Mouse (Mus musculus) layer of hippocampus, adult 2 months (tissue): ENCODE measurements around the gene Olfr510. TPM values are rescaled to one million over a fixed set of nuclear protein-coding genes. Genes with fewer than 3 reads are reported as not detected.
"Not testable (repeated sequence)": the region's sequence is repeated elsewhere in the genome, so short reads cannot be mapped to it uniquely, and the experiment has no call there.

Source experiments
- DNase-seq, 2 experiments: peaks; one replicate each; pipeline ENCODE4 v3.0.0; 2022; ENCODE audit warnings: low spot score in 2 of 2
- H3K27ac ChIP-seq: fragments of 200-600 bp; 2 replicates; pipeline ENCODE4 v1.8.1; 2022
- H3K4me3 ChIP-seq: fragments of 200-600 bp; 2 replicates; pipeline ENCODE4 v1.8.1; 2022; ENCODE audit warnings: mild to moderate bottlenecking
- CTCF ChIP-seq: fragments of 200-600 bp; conservative IDR thresholded peaks from 2 replicates; pipeline ENCODE4 v1.8.1; 2022; ENCODE audit warnings: antibody characterized with exemption, mild to moderate bottlenecking, moderate library complexity
- long read RNA-seq, 2 experiments: library from polyadenylated mRNA; stranded (forward); transcript quantifications; one replicate each; pipeline ENCODE4 v2.0.0; 2021; ENCODE audit warnings: borderline mapping rate in 2 of 2
- total RNA-seq, 2 experiments: library from RNA; stranded (reverse); gene quantifications; 2 replicates each; pipeline ENCODE4 v1.2.3; 2021

Olfr510 gene
- total RNA-seq = not detected
- long read RNA-seq, experiment 1 = 0 reads
- long read RNA-seq, experiment 2 = 0 reads

- Histone ChIP-seq H3K4me3 (no peak within 1 kb of the TSS), H3K27ac (no peak within 1 kb of the TSS)
- DNase-seq = no peak
- TF ChIP-seq CTCF = no peak
Measured at GRCm38 (mm10) chr7:108666118-108666517, at the start of gene Olfr510. Gene Olfr510, plus strand, starts transcription at chr7:108666418.

- not testable (repeated sequence) for H3K27ac ChIP-seq, H3K4me3 ChIP-seq, DNase-seq
Measured at GRCm38 (mm10) chr7:108616781-108617180, 49.4 kb upstream of the Olfr510 start.

GRCm38 (mm10) chr7:108621514-108621913 lies 44.7 kb upstream of the Olfr510 start, which contains the start of gene Olfr507:
Gene Olfr507, plus strand, starts transcription at chr7:108621814.
- H3K4me3 ChIP-seq = no peak within 1 kb of the TSS
- no peak for DNase-seq
- TF ChIP-seq CTCF = no peak
- H3K27ac ChIP-seq = no peak within 1 kb of the TSS

GRCm38 (mm10) chr7:108629694-108630093 lies 36.5 kb upstream of the Olfr510 start, which contains the start of gene Olfr508:
Gene Olfr508, plus strand, starts transcription at chr7:108629994.
- Histone ChIP-seq H3K27ac (no peak within 1 kb of the TSS), H3K4me3 (no peak within 1 kb of the TSS)
- no peak for DNase-seq
- TF ChIP-seq CTCF = no peak

GRCm38 (mm10) chr7:108651806-108652205 lies 14.4 kb upstream of the Olfr510 start, which contains the start of gene Olfr509:
Gene Olfr509, minus strand, starts transcription at chr7:108651906.
- no peak for TF ChIP-seq CTCF
- Histone ChIP-seq H3K27ac (no peak within 1 kb of the TSS), H3K4me3 (no peak within 1 kb of the TSS)
- DNase-seq = no peak

GRCm38 (mm10) chr7:108662419-108662818 lies 3.8 kb upstream of the Olfr510 start:
- Histone ChIP-seq H3K27ac (no peak overlapping the region), H3K4me3 (no peak overlapping the region)
- no peak for TF ChIP-seq CTCF
- DNase-seq = no peak

- H3K4me3 ChIP-seq = no peak overlapping the region
- no peak for TF ChIP-seq CTCF
Measured at GRCm38 (mm10) chr7:108671058-108671457, 4.8 kb downstream of the Olfr510 start.

GRCm38 (mm10) chr7:108678886-108679285 lies 12.7 kb downstream of the Olfr510 start:
- DNase-seq = no peak
- Histone ChIP-seq H3K27ac (no peak overlapping the region), H3K4me3 (no peak overlapping the region)
- no peak for TF ChIP-seq CTCF

More at GRCm38 (mm10) chr7:108671058-108671457, 4.8 kb downstream of the Olfr510 start:
- DNase-seq = no peak
- H3K27ac ChIP-seq = no peak overlapping the region

- H3K27ac ChIP-seq = no peak within 1 kb of the TSS
- H3K4me3 ChIP-seq = no peak within 1 kb of the TSS
- no peak for TF ChIP-seq CTCF
- DNase-seq = no peak
Measured at GRCm38 (mm10) chr7:108713020-108713419, 46.8 kb downstream of the Olfr510 start, which contains the start of gene Olfr512. Gene Olfr512, plus strand, starts transcription at chr7:108713320.

Other genes starting within 250 kb of the Olfr510 start
- not detected for gene Olfr497, start 246.0 kb upstream of the Olfr510 start, total RNA-seq
- not detected for gene Olfr498, start 201.1 kb upstream of the Olfr510 start, total RNA-seq
- not detected for gene Olfr502, start 141.4 kb upstream of the Olfr510 start, total RNA-seq
- gene Olfr503, start 121.9 kb upstream of the Olfr510 start, total RNA-seq = not detected
- gene Olfr504, start 100.6 kb upstream of the Olfr510 start, total RNA-seq = not detected
- gene Olfr506, start 55.6 kb upstream of the Olfr510 start, total RNA-seq = not detected
- gene Olfr507, start 44.6 kb upstream of the Olfr510 start, total RNA-seq = not detected
- gene Olfr508, start 36.4 kb upstream of the Olfr510 start, total RNA-seq = not detected
- gene Olfr509, start 14.5 kb upstream of the Olfr510 start, total RNA-seq = not detected
- gene Olfr512, start 46.9 kb downstream of the Olfr510 start, total RNA-seq = not detected
- gene Olfr513, start 84.6 kb downstream of the Olfr510 start, total RNA-seq = not detected
- not detected for gene Olfr514, start 159.6 kb downstream of the Olfr510 start, total RNA-seq
- gene Olfr516, start 184.1 kb downstream of the Olfr510 start, total RNA-seq = not detected
- not detected for gene Olfr517, start 206.0 kb downstream of the Olfr510 start, total RNA-seq
- not detected for gene Olfr518, start 218.6 kb downstream of the Olfr510 start, total RNA-seq
- gene Olfr519, start 228.0 kb downstream of the Olfr510 start, total RNA-seq = not detected